Mouse (Mus musculus) midbrain, embryonic 14.5 days (tissue): ENCODE data around the gene Med27. TPM values are rescaled to one million over a fixed set of nuclear protein-coding genes. Genes with fewer than 3 reads are reported as not detected.

Source experiments
- ATAC-seq: fragments of 200-750 bp; cut with Nextera tagmentation; 2 replicates; pipeline ENCODE4 v1.8.0; 2017; ENCODE audit warnings: moderate number of reproducible peaks, moderate library complexity; ENCODE audit not compliant: low FRiP score, low TSS enrichment
- DNase-seq: peaks from one replicate; pipeline ENCODE4 v3.0.0-alpha.2; 2015
- H3K27ac ChIP-seq: fragments of 300-500 bp; sonication (generic); replicated peaks from 2 replicates; pipeline ENCODE4 v1.5.1; 2014; ENCODE audit warnings: mild to moderate bottlenecking, low read depth, low read length, moderate library complexity
- H3K27me3 ChIP-seq: fragments of 300-500 bp; sonication (generic); 2 replicates; pipeline ENCODE4 v1.6.1; 2014; ENCODE audit warnings: low read length, control low read depth, mixed read lengths; ENCODE audit not compliant: control insufficient read depth, insufficient read depth
- H3K36me3 ChIP-seq: fragments of 300-500 bp; sonication (generic); 2 replicates; pipeline ENCODE4 v1.6.1; 2014; ENCODE audit warnings: low read length, control low read depth; ENCODE audit not compliant: control insufficient read depth, insufficient read depth
- H3K4me1 ChIP-seq: fragments of 300-500 bp; sonication (generic); 2 replicates; pipeline ENCODE4 v1.6.1; 2014; ENCODE audit warnings: mild to moderate bottlenecking, antibody characterized with exemption, low read length, control low read depth; ENCODE audit not compliant: control insufficient read depth, insufficient read depth
- H3K4me2 ChIP-seq: fragments of 300-500 bp; sonication (generic); 2 replicates; pipeline ENCODE4 v1.6.1; 2014; ENCODE audit warnings: mild to moderate bottlenecking, low read length, moderate library complexity
- H3K4me3 ChIP-seq: fragments of 300-500 bp; sonication (generic); replicated peaks from 2 replicates; pipeline ENCODE4 v1.5.1; 2014; ENCODE audit warnings: low read depth, low read length
- H3K9ac ChIP-seq: fragments of 300-500 bp; sonication (generic); replicated peaks from 2 replicates; pipeline ENCODE4 v1.6.1; 2014; ENCODE audit warnings: mild to moderate bottlenecking, low read length, moderate library complexity
- H3K9me3 ChIP-seq: fragments of 300-500 bp; sonication (generic); 2 replicates; pipeline ENCODE4 v1.6.1; 2016; ENCODE audit warnings: low read length, control low read depth, mixed read lengths; ENCODE audit not compliant: control insufficient read depth
- WGBS: fragments of 180-500 bp; shearing (Covaris S2); extraction: QIAGEN DNeasy Blood & Tissue Kit; methylation state at CpG from one replicate; pipeline ENCODE4 v1.1.7; 2014; 5-methylcytosine and 5-hydroxymethylcytosine counted together
- microRNA-seq: library from miRNA; unstranded; fragments of <30 nt; microRNA quantifications from one replicate; pipeline ENCODE4, GENCODE M21; 2016
- polyA plus RNA-seq: library from polyadenylated mRNA; unstranded; fragments of >200 nt; fragmentation: Nextera tagmentation; extraction: Ambion mirVana; gene quantifications from 2 replicates; pipeline ENCODE4 v1.2.1, GENCODE M21; 2014

Gene Med27
- polyA plus RNA-seq, 1 experiment from 2014 or later, result 81.0 TPM

GRCm38 (mm10) chr2:29571921-29572700, 225.5 kb downstream of the Med27 start:
- Histone ChIP-seq H3K27me3 (no peaks in the 10 kb centered on the region), H3K4me3 (no peak overlapping the region), H3K27ac (peak overlapping the region; percentile 45), H3K4me2 (no peak overlapping the region), H3K9me3 (no peaks in the 10 kb centered on the region), H3K9ac (no peak overlapping the region), H3K36me3 (no peaks in the 10 kb centered on the region), H3K4me1 (peaks cover 33% of the 10 kb centered on the region)
- ATAC-seq, result no peak
- 60% methylated on average over 9 of the region's 9 CpGs for WGBS
- peak; percentile 50 for DNase-seq

- Histone ChIP-seq H3K4me2 (no peak overlapping the region), H3K9me3 (no peaks in the 10 kb centered on the region), H3K4me3 (no peak overlapping the region), H3K27me3 (no peaks in the 10 kb centered on the region), H3K36me3 (no peaks in the 10 kb centered on the region), H3K9ac (no peak overlapping the region), H3K4me1 (peaks cover 33% of the 10 kb centered on the region), H3K27ac (0 out of 2 replicates have a peak overlapping the region, but pooled peaks have one; percentile 50)
- ATAC-seq (no peak), DNase-seq (peak; percentile 39)
- WGBS, result 26% methylated on average over 5 of the region's 5 CpGs
Measured at GRCm38 (mm10) chr2:29572811-29573427, 226.3 kb downstream of the Med27 start.

GRCm38 (mm10) chr2:29573591-29573990, 227.0 kb downstream of the Med27 start:
- H3K4me3 ChIP-seq, result no peak overlapping the region
- H3K27me3 ChIP-seq, result no peaks in the 10 kb centered on the region
- peaks cover 33% of the 10 kb centered on the region for H3K4me1 ChIP-seq
- no peaks in the 10 kb centered on the region for H3K36me3 ChIP-seq
- H3K9ac ChIP-seq, result no peak overlapping the region
- no peaks in the 10 kb centered on the region for H3K9me3 ChIP-seq
- ATAC-seq (no peak), DNase-seq (peak; percentile 70)
- no peak overlapping the region for H3K4me2 ChIP-seq
- peak overlapping the region; percentile 33 for H3K27ac ChIP-seq
- WGBS, result 8% methylated on average over 5 of the region's 5 CpGs

GRCm38 (mm10) chr2:29574187-29574586, 227.6 kb downstream of the Med27 start:
- Histone ChIP-seq H3K27ac (peak overlapping the region; percentile 45), H3K4me3 (no peak overlapping the region), H3K9ac (no peak overlapping the region), H3K9me3 (no peaks in the 10 kb centered on the region), H3K4me2 (no peak overlapping the region), H3K4me1 (peaks cover 33% of the 10 kb centered on the region), H3K36me3 (no peaks in the 10 kb centered on the region), H3K27me3 (no peaks in the 10 kb centered on the region)
- DNase-seq, result peak; percentile 38
- 4% methylated on average over 11 of the region's 11 CpGs for WGBS
- ATAC-seq, result no peak

Small RNAs within 50 kb of the gene (microRNA-seq; reads per million reads assigned to microRNA genes)
- gene Mir133c, result not detected

Other genes starting within 250 kb of the Med27 start
- gene Setx, start 222.6 kb upstream of the Med27 start, polyA plus RNA-seq, result 22.3 and 24.4 TPM in 2 replicates
- 9.8 and 15.9 TPM in 2 replicates for gene Ntng2, start 93.8 kb upstream of the Med27 start, polyA plus RNA-seq